Mouse (Mus musculus): ENCODE data around the gene Stim1. TPM values are rescaled to one million over a fixed set of nuclear protein-coding genes. Genes with fewer than 3 reads are reported as not detected.
A peak's percentile ranks its signal among the peaks of the same experiment; 100 is the strongest.

The Stim1 gene
- polyA plus RNA-seq, 1 experiment = 37.0 TPM

GRCm38 (mm10) chr7:102370526-102370925 lies 102.9 kb downstream of the Stim1 start:
- H3K27me3 ChIP-seq (replicated peaks; ENCODE audit: control insufficient read depth, insufficient read depth, low read length) = no peaks in the 10 kb centered on the region; the same call in 1 of the 2 replicates
- H3K4me1 ChIP-seq (ENCODE audit: control insufficient read depth, insufficient read depth, low read length) = no peaks in the 10 kb centered on the region
- H3K4me3 ChIP-seq (ENCODE audit: insufficient read depth, low read depth, low read length) = no peak overlapping the region
- H3K36me3 ChIP-seq (ENCODE audit: control insufficient read depth, insufficient read depth, low read length) = no peaks in the 10 kb centered on the region
- H3K27ac ChIP-seq (ENCODE audit: insufficient read depth, low read depth, low read length) = no peak overlapping the region
- 75% methylated on average over 5 of the region's 5 CpGs for WGBS
- TF ChIP-seq CTCF (conservative IDR thresholded peaks at IDR 0.05; ENCODE audit: insufficient read depth, insufficient read length, low read depth, low read length) (no peak), POLR2A (IDR thresholded peaks at IDR 0.05; ENCODE audit: low read depth, low read length) (no peak)
- DNase-seq = no peak

- no peak overlapping the region for H3K4me3 ChIP-seq (ENCODE audit: insufficient read depth, low read depth, low read length)
- no peaks in the 10 kb centered on the region for H3K36me3 ChIP-seq (ENCODE audit: control insufficient read depth, insufficient read depth, low read length)
- no peak overlapping the region for H3K27ac ChIP-seq (ENCODE audit: insufficient read depth, low read depth, low read length)
- H3K4me1 ChIP-seq (ENCODE audit: control insufficient read depth, insufficient read depth, low read length) = no peaks in the 10 kb centered on the region
- whole genome bisulfite sequencing = 96% methylated on average over 3 of the region's 3 CpGs
- DNase-seq = no peak
- no peak for TF ChIP-seq POLR2A (IDR thresholded peaks at IDR 0.05; ENCODE audit: low read depth, low read length)
- no peak for TF ChIP-seq CTCF (conservative IDR thresholded peaks at IDR 0.05; ENCODE audit: insufficient read depth, insufficient read length, low read depth, low read length)
- H3K27me3 ChIP-seq (replicated peaks; ENCODE audit: control insufficient read depth, insufficient read depth, low read length) = no peaks in the 10 kb centered on the region; the same call in 1 of the 2 replicates
Observed at GRCm38 (mm10) chr7:102373382-102374072, 105.9 kb downstream of the Stim1 start.

- H3K4me1 ChIP-seq (ENCODE audit: control insufficient read depth, insufficient read depth, low read length) = no peaks in the 10 kb centered on the region; the same call in 1 of the 2 replicates
- no peak overlapping the region for H3K27ac ChIP-seq (ENCODE audit: insufficient read depth, low read depth, low read length)
- no peak overlapping the region for H3K4me3 ChIP-seq (ENCODE audit: insufficient read depth, low read depth, low read length)
- TF ChIP-seq CTCF (conservative IDR thresholded peaks at IDR 0.05; ENCODE audit: insufficient read depth, insufficient read length, low read depth, low read length) = no peak
- TF ChIP-seq POLR2A (IDR thresholded peaks at IDR 0.05; ENCODE audit: low read depth, low read length) = no peak
- WGBS = 82% methylated on average over 7 of the region's 7 CpGs
- peaks cover 1% of the 10 kb centered on the region; the same call in 1 of the 2 replicates for H3K27me3 ChIP-seq (replicated peaks; ENCODE audit: control insufficient read depth, insufficient read depth, low read length)
- H3K36me3 ChIP-seq (ENCODE audit: control insufficient read depth, insufficient read depth, low read length) = no peaks in the 10 kb centered on the region
- no peak for DNase-seq
Observed at GRCm38 (mm10) chr7:102383221-102383620, 115.6 kb downstream of the Stim1 start.

DNA sequence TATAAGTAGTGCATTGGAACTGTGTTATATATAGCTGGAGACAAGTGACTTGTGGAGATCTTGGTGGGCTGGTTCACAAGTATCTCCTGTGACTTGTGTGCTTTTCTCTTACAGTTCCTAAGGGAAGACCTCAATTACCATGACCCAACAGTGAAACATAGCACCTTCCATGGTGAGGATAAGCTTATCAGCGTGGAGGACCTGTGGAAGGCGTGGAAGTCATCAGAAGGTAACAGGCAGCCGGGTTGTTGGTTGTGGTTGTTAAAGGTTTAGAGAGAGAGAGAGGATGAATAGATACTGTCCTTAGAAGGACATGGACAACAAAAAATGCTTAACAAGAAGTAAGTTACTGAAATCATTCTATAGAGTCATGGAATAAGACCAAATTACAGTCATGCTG lies 118.4 kb downstream of the Stim1 start:
- no peak for DNase-seq
- H3K4me1 ChIP-seq (ENCODE audit: control insufficient read depth, insufficient read depth, low read length) = no peaks in the 10 kb centered on the region
- no peak for TF ChIP-seq CTCF (conservative IDR thresholded peaks at IDR 0.05; ENCODE audit: insufficient read depth, insufficient read length, low read depth, low read length)
- no peak for TF ChIP-seq POLR2A (IDR thresholded peaks at IDR 0.05; ENCODE audit: low read depth, low read length)
- 96% methylated on average over 3 of the region's 3 CpGs for WGBS
- H3K36me3 ChIP-seq (ENCODE audit: control insufficient read depth, insufficient read depth, low read length) = no peaks in the 10 kb centered on the region
- no peak overlapping the region for H3K27ac ChIP-seq (ENCODE audit: insufficient read depth, low read depth, low read length)
- H3K27me3 ChIP-seq (replicated peaks; ENCODE audit: control insufficient read depth, insufficient read depth, low read length) = no peaks in the 10 kb centered on the region
- H3K4me3 ChIP-seq (ENCODE audit: insufficient read depth, low read depth, low read length) = no peak overlapping the region

DNA sequence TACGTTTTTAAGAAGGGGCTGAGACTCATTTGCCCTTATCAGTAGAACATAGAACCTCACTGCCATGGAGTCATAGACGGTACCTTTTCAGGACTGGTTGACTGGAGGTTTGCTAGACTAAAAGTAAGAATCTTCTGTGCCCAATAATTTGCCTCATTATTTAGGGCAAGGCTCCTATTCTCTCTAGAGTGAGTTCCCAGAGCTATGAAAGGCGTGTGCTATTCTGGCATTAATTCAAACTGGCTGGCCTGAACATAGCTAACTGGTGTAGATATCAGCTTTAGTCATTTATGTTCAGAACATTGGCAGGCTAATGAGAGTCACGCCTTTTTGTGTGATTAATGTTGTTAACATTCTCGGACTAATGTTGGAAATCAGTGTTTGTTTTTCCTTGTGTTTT lies 121.5 kb downstream of the Stim1 start:
- WGBS = 53% methylated on average over 5 of the region's 5 CpGs
- no peaks in the 10 kb centered on the region for H3K27me3 ChIP-seq (replicated peaks; ENCODE audit: control insufficient read depth, insufficient read depth, low read length)
- H3K4me1 ChIP-seq (ENCODE audit: control insufficient read depth, insufficient read depth, low read length) = no peaks in the 10 kb centered on the region
- peak; percentile 8 for DNase-seq
- H3K27ac ChIP-seq (ENCODE audit: insufficient read depth, low read depth, low read length) = no peak overlapping the region
- no peaks in the 10 kb centered on the region for H3K36me3 ChIP-seq (ENCODE audit: control insufficient read depth, insufficient read depth, low read length)
- no peak overlapping the region for H3K4me3 ChIP-seq (ENCODE audit: insufficient read depth, low read depth, low read length)
- TF ChIP-seq CTCF (conservative IDR thresholded peaks at IDR 0.05; ENCODE audit: insufficient read depth, insufficient read length, low read depth, low read length) = no peak
- TF ChIP-seq POLR2A (IDR thresholded peaks at IDR 0.05; ENCODE audit: low read depth, low read length) = no peak

GRCm38 (mm10) chr7:102393898-102394297 lies 126.3 kb downstream of the Stim1 start:
- H3K4me3 ChIP-seq (ENCODE audit: insufficient read depth, low read depth, low read length) = no peak overlapping the region
- 92% methylated on average over 2 of the region's 2 CpGs for WGBS
- DNase-seq = no peak
- no peak overlapping the region for H3K27ac ChIP-seq (ENCODE audit: insufficient read depth, low read depth, low read length)
- no peaks in the 10 kb centered on the region for H3K27me3 ChIP-seq (replicated peaks; ENCODE audit: control insufficient read depth, insufficient read depth, low read length)
- TF ChIP-seq POLR2A (IDR thresholded peaks at IDR 0.05; ENCODE audit: low read depth, low read length) (no peak), CTCF (conservative IDR thresholded peaks at IDR 0.05; ENCODE audit: insufficient read depth, insufficient read length, low read depth, low read length) (no peak)
- H3K4me1 ChIP-seq (ENCODE audit: control insufficient read depth, insufficient read depth, low read length) = 0 out of 2 replicates have a peak, but pooled peaks cover 3% of the 10 kb centered on the region
- no peaks in the 10 kb centered on the region for H3K36me3 ChIP-seq (ENCODE audit: control insufficient read depth, insufficient read depth, low read length)

- no peak for DNase-seq
- no peaks in the 10 kb centered on the region for H3K36me3 ChIP-seq (ENCODE audit: control insufficient read depth, insufficient read depth, low read length)
- 0 out of 2 replicates have a peak, but pooled peaks cover 3% of the 10 kb centered on the region for H3K4me1 ChIP-seq (ENCODE audit: control insufficient read depth, insufficient read depth, low read length)
- H3K4me3 ChIP-seq (ENCODE audit: insufficient read depth, low read depth, low read length) = no peak overlapping the region
- TF ChIP-seq CTCF (conservative IDR thresholded peaks at IDR 0.05; ENCODE audit: insufficient read depth, insufficient read length, low read depth, low read length) = no peak
- no peak for TF ChIP-seq POLR2A (IDR thresholded peaks at IDR 0.05; ENCODE audit: low read depth, low read length)
- 80% methylated on average over 7 of the region's 7 CpGs for WGBS
- H3K27ac ChIP-seq (ENCODE audit: insufficient read depth, low read depth, low read length) = no peak overlapping the region
- no peaks in the 10 kb centered on the region for H3K27me3 ChIP-seq (replicated peaks; ENCODE audit: control insufficient read depth, insufficient read depth, low read length)
Observed at GRCm38 (mm10) chr7:102395894-102396293, 128.3 kb downstream of the Stim1 start.
